In the genomic region with DNA sequence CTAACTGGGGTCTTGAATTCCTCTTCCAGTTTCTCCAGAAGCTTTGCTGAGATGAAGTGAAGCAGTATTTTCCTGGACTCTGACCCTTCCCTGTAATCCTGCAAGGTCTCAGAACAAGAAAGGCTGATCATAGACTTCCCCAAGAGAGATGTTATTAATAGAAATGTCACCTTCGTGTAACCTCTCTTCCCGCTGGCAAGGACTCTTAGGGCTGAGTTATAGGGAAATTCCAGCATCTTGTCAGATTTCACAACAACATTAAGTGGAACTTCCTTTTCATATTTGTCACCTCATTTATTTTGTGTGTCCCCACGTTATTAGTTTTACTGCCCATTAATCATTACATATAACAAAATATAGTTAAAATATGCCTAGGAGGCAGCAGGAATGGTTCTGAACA, we compare ENCODE assay signal across 21 mouse cellular contexts.
DNase-seq lines count a peak whose midpoint lies in the region; ATAC-seq and TF ChIP-seq lines count a peak whose summit lies in the region.
"Had no signal": no experiment of that assay in that cellular context is flagged by ENCODE, and none has a peak within 500 bp of the region (broad histone marks: within the 10 kb centered on the region; RNA-seq: fewer than 3 reads in every experiment).

No protein-coding gene starts in this region.

- H3K27me3 ChIP-seq in heart, embryonic 10.5 days (ENCODE audit: insufficient read depth, poor library complexity, severe bottlenecking): no peaks in the 10 kb centered on the region
- H3K27me3 ChIP-seq in kidney, adult 2 months (replicated peaks; ENCODE audit: control insufficient read depth, insufficient read depth, low read length): no peaks in the 10 kb centered on the region
- no peaks in the 10 kb centered on the region for H3K27me3 ChIP-seq in kidney, embryonic 15.5 days
- H3K27me3 ChIP-seq in lung, embryonic 15.5 days: no peaks in the 10 kb centered on the region
- H3K27me3 ChIP-seq: forebrain, embryonic 13.5 days; limb, embryonic 15.5 days; megakaryocyte, embryonic 14.5 days had no signal

- no peak for TF ChIP-seq POLR2A in kidney, adult 2 months (IDR thresholded peaks at IDR 0.05; ENCODE audit: low read depth, low read length)

- H3K9me3 ChIP-seq in heart, embryonic 10.5 days: no peaks in the 10 kb centered on the region
- no peaks in the 10 kb centered on the region for H3K9me3 ChIP-seq in kidney, embryonic 15.5 days (replicated peaks)
- no peaks in the 10 kb centered on the region for H3K9me3 ChIP-seq in lung, embryonic 15.5 days
- H3K9me3 ChIP-seq: forebrain, embryonic 13.5 days; limb, embryonic 15.5 days; megakaryocyte, embryonic 14.5 days had no signal

- DNase-seq in heart, embryonic 10.5 days (ENCODE audit: low spot score): no peak
- no peak for DNase-seq in heart, adult 8-10 months (ENCODE audit: low spot score)
- peak; percentile 22 for DNase-seq in kidney, adult 2 months
- DNase-seq in lung, postnatal 14 days: no peak
- DNase-seq in mesoderm, embryonic 11.5 days (ENCODE audit: low read depth, low spot score): peak; percentile 17
- DNase-seq: adrenal gland, postnatal 10 days; cerebellum, adult 9-10 months; left cerebral cortex, postnatal 4 days; midbrain, embryonic 14.5 days; right cerebral cortex, postnatal 14 days; thymus, adult 2 months; thymus, postnatal 4 days had no signal

- H3K27ac ChIP-seq in heart, embryonic 10.5 days: peak overlapping the region; percentile 42; the same call in 1 of the 2 replicates
- no peak overlapping the region for H3K27ac ChIP-seq in kidney, adult 2 months (ENCODE audit: insufficient read depth, low read depth, low read length)
- H3K27ac ChIP-seq in kidney, embryonic 15.5 days: no peak overlapping the region
- H3K27ac ChIP-seq in lung, embryonic 15.5 days: no peak overlapping the region
- H3K27ac ChIP-seq: forebrain, embryonic 13.5 days; hindbrain, postnatal 0 days; left cerebral cortex, adult 2 months; limb, embryonic 15.5 days; stomach, postnatal 0 days had no signal

- H3K4me3 ChIP-seq in heart, embryonic 10.5 days: no peak overlapping the region
- H3K4me3 ChIP-seq in kidney, adult 2 months (ENCODE audit: insufficient read depth, low read depth, low read length): no peak overlapping the region
- H3K4me3 ChIP-seq in kidney, embryonic 15.5 days (replicated peaks): no peak overlapping the region
- H3K4me3 ChIP-seq in lung, embryonic 15.5 days: no peak overlapping the region
- H3K4me3 ChIP-seq: forebrain, embryonic 13.5 days; left cerebral cortex, adult 2 months; limb, embryonic 15.5 days; megakaryocyte, embryonic 14.5 days had no signal

- H3K36me3 ChIP-seq in heart, embryonic 10.5 days: no peaks in the 10 kb centered on the region
- no peaks in the 10 kb centered on the region for H3K36me3 ChIP-seq in kidney, adult 2 months (ENCODE audit: control insufficient read depth, insufficient read depth, low read length)
- no peaks in the 10 kb centered on the region for H3K36me3 ChIP-seq in kidney, embryonic 15.5 days
- H3K36me3 ChIP-seq in lung, embryonic 15.5 days: no peaks in the 10 kb centered on the region
- H3K36me3 ChIP-seq: limb, embryonic 15.5 days had no signal

- peaks cover 5% of the 10 kb centered on the region for H3K4me1 ChIP-seq in heart, embryonic 10.5 days
- H3K4me1 ChIP-seq in kidney, adult 2 months (ENCODE audit: control insufficient read depth, insufficient read depth, low read length): no peaks in the 10 kb centered on the region
- H3K4me1 ChIP-seq in kidney, embryonic 15.5 days: 0 out of 2 replicates have a peak, but pooled peaks cover 4% of the 10 kb centered on the region
- peaks cover 16% of the 10 kb centered on the region for H3K4me1 ChIP-seq in lung, embryonic 15.5 days
- H3K4me1 ChIP-seq: limb, embryonic 15.5 days; megakaryocyte, embryonic 14.5 days had no signal

- WGBS in heart, embryonic 10.5 days: 41% methylated on average over 3 of the region's 3 CpGs
- 44% methylated on average over 3 of the region's 3 CpGs for WGBS in kidney, adult 2 months
- WGBS in kidney, embryonic 15.5 days: 52% methylated on average over 3 of the region's 3 CpGs
- WGBS in lung, embryonic 15.5 days: 24% methylated on average over 3 of the region's 3 CpGs

- no peak overlapping the region for H3K9ac ChIP-seq in kidney, embryonic 15.5 days
- no peak overlapping the region for H3K9ac ChIP-seq in lung, embryonic 15.5 days
- H3K9ac ChIP-seq: forebrain, embryonic 13.5 days; limb, embryonic 15.5 days had no signal

- ATAC-seq in kidney, embryonic 15.5 days (replicated peaks; ENCODE audit: low FRiP score): no peak
- ATAC-seq in lung, embryonic 15.5 days (ENCODE audit: borderline replicate concordance, extremely low read depth, low FRiP score, low TSS enrichment): peak; percentile 57; the same call in 1 of the 2 replicates
- ATAC-seq: forebrain, embryonic 13.5 days; hindbrain, postnatal 0 days; intestine, embryonic 16.5 days had no signal

- TF ChIP-seq CTCF in kidney, adult 2 months (conservative IDR thresholded peaks at IDR 0.05; ENCODE audit: insufficient read depth, insufficient read length, low read depth, low read length): no peak

- H3K4me2 ChIP-seq in kidney, embryonic 15.5 days: no peak overlapping the region
- no peak overlapping the region for H3K4me2 ChIP-seq in lung, embryonic 15.5 days
- H3K4me2 ChIP-seq: forebrain, embryonic 13.5 days; limb, embryonic 15.5 days had no signal

Comparison
In these comparisons a context has a peak if more than half of its experiments do, and no peak if none do; other contexts are left out.
1. DNase-seq: peak in kidney, adult 2 months (single experiment) and mesoderm, embryonic 11.5 days (single experiment); none in heart, embryonic 10.5 days (single experiment), heart, adult 8-10 months (single experiment) and lung, postnatal 14 days (single experiment).